Mouse (Mus musculus) forebrain, postnatal 0 days (tissue): Measurements from ENCODE around the gene Nexn. TPM values are rescaled to one million over a fixed set of nuclear protein-coding genes. Genes with fewer than 3 reads are reported as not detected.

Source experiments
- ATAC-seq: fragments of 200-750 bp; cut with Nextera tagmentation; 2 replicates; pipeline ENCODE4 v1.8.0; 2017; ENCODE audit warnings: mild to moderate bottlenecking, moderate library complexity
- DNase-seq: peaks from one replicate; pipeline ENCODE4 v3.0.0-alpha.2; 2015
- H3K27ac ChIP-seq: fragments of 300-500 bp; sonication (generic); 2 replicates; pipeline ENCODE4 v1.5.1; 2014; ENCODE audit warnings: low read depth, mild to moderate bottlenecking, antibody characterized with exemption, low read length, moderate library complexity, mixed read lengths
- H3K27me3 ChIP-seq: fragments of 300-500 bp; sonication (generic); 2 replicates; pipeline ENCODE4 v1.6.1; 2014; ENCODE audit warnings: mild to moderate bottlenecking, low read length, mixed read lengths; ENCODE audit not compliant: insufficient read depth
- H3K36me3 ChIP-seq: fragments of 300-500 bp; sonication (generic); 2 replicates; pipeline ENCODE4 v1.6.1; 2014; ENCODE audit warnings: mild to moderate bottlenecking, moderate library complexity; ENCODE audit not compliant: insufficient read depth
- H3K4me1 ChIP-seq: fragments of 300-500 bp; sonication (generic); 2 replicates; pipeline ENCODE4 v1.6.1; 2014; ENCODE audit warnings: antibody characterized with exemption; ENCODE audit not compliant: insufficient read depth
- H3K4me2 ChIP-seq: fragments of 300-500 bp; sonication (generic); 2 replicates; pipeline ENCODE4 v1.6.1; 2014; ENCODE audit warnings: low read depth, mild to moderate bottlenecking, moderate library complexity
- H3K4me3 ChIP-seq: fragments of 300-500 bp; sonication (generic); 2 replicates; pipeline ENCODE4 v1.5.1; 2014; ENCODE audit warnings: low read depth, low read length, mixed read lengths
- H3K9ac ChIP-seq: fragments of 300-500 bp; sonication (generic); 2 replicates; pipeline ENCODE4 v1.6.1; 2014; ENCODE audit warnings: mild to moderate bottlenecking
- H3K9me3 ChIP-seq: fragments of 300-500 bp; sonication (generic); 2 replicates; pipeline ENCODE4 v1.6.1; 2016; ENCODE audit warnings: low read length
- CTCF ChIP-seq: sonication (generic); IDR thresholded peaks from 2 replicates; pipeline ENCODE4 v1.5.1; 2016; ENCODE audit warnings: antibody characterized with exemption, control low read depth, low read depth
- WGBS: fragments of 180-500 bp; shearing (Covaris S2); extraction: QIAGEN DNeasy Blood & Tissue Kit; methylation state at CpG from one replicate; pipeline ENCODE4 v1.1.7; 2014; 5-methylcytosine and 5-hydroxymethylcytosine counted together
- polyA plus RNA-seq: library from polyadenylated mRNA; unstranded; fragments of >200 nt; fragmentation: Nextera tagmentation; extraction: Ambion mirVana; gene quantifications from 2 replicates; pipeline ENCODE4 v1.2.1, GENCODE M21; 2015
- total RNA-seq: library from RNA; depleted of rRNA; stranded (reverse); fragments of >200 nt; gene quantifications from 2 replicates; pipeline ENCODE4 v1.2.3, GENCODE M21; 2014

Gene Nexn
- total and polyA plus RNA-seq, 2 experiments from 2014 or later = 0.38 to 4.2 TPM

GRCm38 (mm10) chr3:152241098-152241497, 25.1 kb downstream of the Nexn start:
- H3K27me3 ChIP-seq = no peaks in the 10 kb centered on the region
- no peak for TF ChIP-seq CTCF
- 86% methylated on average over 3 of the region's 3 CpGs for WGBS
- no peaks in the 10 kb centered on the region for H3K4me1 ChIP-seq
- no peak overlapping the region for H3K4me3 ChIP-seq
- no peak overlapping the region for H3K4me2 ChIP-seq
- H3K9ac ChIP-seq = no peak overlapping the region
- no peak overlapping the region for H3K27ac ChIP-seq
- peaks cover 7% of the 10 kb centered on the region for H3K36me3 ChIP-seq
- ATAC-seq (0 out of 2 replicates have a peak, but pooled peaks have one; percentile 7), DNase-seq (no peak)
- no peaks in the 10 kb centered on the region for H3K9me3 ChIP-seq

- Histone ChIP-seq H3K4me3 (no peak overlapping the region), H3K27ac (no peak overlapping the region), H3K9me3 (no peaks in the 10 kb centered on the region), H3K4me2 (no peak overlapping the region), H3K9ac (no peak overlapping the region), H3K4me1 (no peaks in the 10 kb centered on the region), H3K27me3 (no peaks in the 10 kb centered on the region), H3K36me3 (peaks cover 13% of the 10 kb centered on the region)
- TF ChIP-seq CTCF = no peak
- ATAC-seq = no peak; the same call in 1 of the 2 replicates
- 96% methylated on average over 1 of the region's 1 CpGs for WGBS
- no peak for DNase-seq
These were observed 26.6 kb downstream of the Nexn start for GRCm38 (mm10) chr3:152239592-152239991.

GRCm38 (mm10) chr3:152238836-152239235, 27.3 kb downstream of the Nexn start:
- H3K27ac ChIP-seq = no peak overlapping the region
- no peak for TF ChIP-seq CTCF
- no peak for ATAC-seq
- H3K9me3 ChIP-seq = no peaks in the 10 kb centered on the region
- peaks cover 18% of the 10 kb centered on the region for H3K36me3 ChIP-seq
- H3K4me1 ChIP-seq = no peaks in the 10 kb centered on the region
- no peak overlapping the region for H3K4me3 ChIP-seq
- WGBS = 62% methylated on average over 2 of the region's 2 CpGs
- H3K27me3 ChIP-seq = no peaks in the 10 kb centered on the region
- H3K9ac ChIP-seq = no peak overlapping the region
- no peak for DNase-seq
- no peak overlapping the region for H3K4me2 ChIP-seq

GRCm38 (mm10) chr3:152235805-152236204, 30.3 kb downstream of the Nexn start:
- no peaks in the 10 kb centered on the region for H3K4me1 ChIP-seq
- no peaks in the 10 kb centered on the region for H3K9me3 ChIP-seq
- no peak overlapping the region for H3K4me2 ChIP-seq
- DNase-seq (no peak), ATAC-seq (no peak)
- WGBS = 97% methylated on average over 1 of the region's 1 CpGs
- no peak overlapping the region for H3K4me3 ChIP-seq
- no peak overlapping the region for H3K9ac ChIP-seq
- TF ChIP-seq CTCF = no peak
- no peaks in the 10 kb centered on the region for H3K27me3 ChIP-seq
- peaks cover 27% of the 10 kb centered on the region for H3K36me3 ChIP-seq
- no peak overlapping the region for H3K27ac ChIP-seq

GRCm38 (mm10) chr3:152235238-152235637, 30.9 kb downstream of the Nexn start:
- H3K9ac ChIP-seq = no peak overlapping the region
- TF ChIP-seq CTCF = no peak
- H3K36me3 ChIP-seq = peaks cover 27% of the 10 kb centered on the region
- H3K4me3 ChIP-seq = no peak overlapping the region
- H3K9me3 ChIP-seq = no peaks in the 10 kb centered on the region
- 98% methylated on average over 1 of the region's 1 CpGs for WGBS
- H3K4me2 ChIP-seq = no peak overlapping the region
- H3K4me1 ChIP-seq = no peaks in the 10 kb centered on the region
- no peak overlapping the region for H3K27ac ChIP-seq
- H3K27me3 ChIP-seq = no peaks in the 10 kb centered on the region
- ATAC-seq (no peak), DNase-seq (no peak)

- WGBS = 51% methylated on average over 6 of the region's 6 CpGs
- Histone ChIP-seq H3K27ac (no peak overlapping the region), H3K36me3 (peaks cover 43% of the 10 kb centered on the region), H3K4me3 (no peak overlapping the region), H3K4me2 (no peak overlapping the region), H3K9me3 (no peaks in the 10 kb centered on the region), H3K27me3 (no peaks in the 10 kb centered on the region), H3K4me1 (no peaks in the 10 kb centered on the region), H3K9ac (no peak overlapping the region)
- ATAC-seq = no peak
- no peak for DNase-seq
- TF ChIP-seq CTCF = no peak
These were observed 34.6 kb downstream of the Nexn start for GRCm38 (mm10) chr3:152231333-152232100.

- 88% methylated on average over 5 of the region's 5 CpGs for WGBS
- no peak overlapping the region for H3K9ac ChIP-seq
- H3K27me3 ChIP-seq = no peaks in the 10 kb centered on the region
- no peak for ATAC-seq
- H3K4me1 ChIP-seq = no peaks in the 10 kb centered on the region
- peaks cover 54% of the 10 kb centered on the region for H3K36me3 ChIP-seq
- no peak overlapping the region for H3K27ac ChIP-seq
- no peak for DNase-seq
- H3K4me2 ChIP-seq = no peak overlapping the region
- no peak for TF ChIP-seq CTCF
- H3K4me3 ChIP-seq = no peak overlapping the region
- H3K9me3 ChIP-seq = no peaks in the 10 kb centered on the region
These were observed 36.9 kb downstream of the Nexn start for GRCm38 (mm10) chr3:152229271-152229670.
